Mouse (Mus musculus) neural tube, embryonic 14.5 days (tissue): ENCODE measurements around the gene Zfp775. TPM values are rescaled to one million over a fixed set of nuclear protein-coding genes. Genes with fewer than 3 reads are reported as not detected.

Experiments
- ATAC-seq: fragments of 200-750 bp; cut with Nextera tagmentation; 2 replicates; pipeline ENCODE4 v1.8.0; 2017; ENCODE audit warnings: low read depth, mild to moderate bottlenecking, moderate TSS enrichment, moderate library complexity
- H3K27ac ChIP-seq: fragments of 300-500 bp; sonication (generic); 2 replicates; pipeline ENCODE4 v1.5.1; 2014; ENCODE audit warnings: low read depth, mild to moderate bottlenecking, control low read depth, low read length, moderate library complexity, mixed read lengths
- H3K27me3 ChIP-seq: fragments of 300-500 bp; sonication (generic); 2 replicates; pipeline ENCODE4 v1.6.1; 2014; ENCODE audit warnings: low read length; ENCODE audit not compliant: control insufficient read depth, insufficient read depth
- H3K36me3 ChIP-seq: fragments of 300-500 bp; sonication (generic); 2 replicates; pipeline ENCODE4 v1.6.1; 2014; ENCODE audit warnings: low read length, mixed read lengths; ENCODE audit not compliant: control insufficient read depth, insufficient read depth
- H3K4me1 ChIP-seq: fragments of 300-500 bp; sonication (generic); 2 replicates; pipeline ENCODE4 v1.6.1; 2014; ENCODE audit warnings: low read length; ENCODE audit not compliant: control insufficient read depth, insufficient read depth
- H3K4me2 ChIP-seq: fragments of 300-500 bp; sonication (generic); 2 replicates; pipeline ENCODE4 v1.6.1; 2014; ENCODE audit warnings: mild to moderate bottlenecking, low read depth, low read length, control low read depth
- H3K4me3 ChIP-seq: fragments of 300-500 bp; sonication (generic); 2 replicates; pipeline ENCODE4 v1.5.1; 2014; ENCODE audit warnings: low read depth, low read length, control low read depth, mixed read lengths
- H3K9ac ChIP-seq: fragments of 300-500 bp; sonication (generic); replicated peaks from 2 replicates; pipeline ENCODE4 v1.6.1; 2014; ENCODE audit warnings: low read depth, mild to moderate bottlenecking, control low read depth, low read length, mixed read lengths
- H3K9me3 ChIP-seq: fragments of 300-500 bp; sonication (generic); 2 replicates; pipeline ENCODE4 v1.6.1; 2016; ENCODE audit warnings: low read length; ENCODE audit not compliant: control insufficient read depth
- WGBS: fragments of 180-500 bp; shearing (Covaris S2); extraction: QIAGEN DNeasy Blood & Tissue Kit; methylation state at CpG from one replicate; pipeline ENCODE4 v1.1.7; 2014; 5-methylcytosine and 5-hydroxymethylcytosine counted together
- polyA plus RNA-seq: library from polyadenylated mRNA; unstranded; fragments of >200 nt; fragmentation: Nextera tagmentation; extraction: Ambion mirVana; gene quantifications from 2 replicates; pipeline ENCODE4 v1.2.1, GENCODE M21; 2014

The Zfp775 gene
- polyA plus RNA-seq, 1 experiment from 2014 or later = 12.3 TPM

DNA sequence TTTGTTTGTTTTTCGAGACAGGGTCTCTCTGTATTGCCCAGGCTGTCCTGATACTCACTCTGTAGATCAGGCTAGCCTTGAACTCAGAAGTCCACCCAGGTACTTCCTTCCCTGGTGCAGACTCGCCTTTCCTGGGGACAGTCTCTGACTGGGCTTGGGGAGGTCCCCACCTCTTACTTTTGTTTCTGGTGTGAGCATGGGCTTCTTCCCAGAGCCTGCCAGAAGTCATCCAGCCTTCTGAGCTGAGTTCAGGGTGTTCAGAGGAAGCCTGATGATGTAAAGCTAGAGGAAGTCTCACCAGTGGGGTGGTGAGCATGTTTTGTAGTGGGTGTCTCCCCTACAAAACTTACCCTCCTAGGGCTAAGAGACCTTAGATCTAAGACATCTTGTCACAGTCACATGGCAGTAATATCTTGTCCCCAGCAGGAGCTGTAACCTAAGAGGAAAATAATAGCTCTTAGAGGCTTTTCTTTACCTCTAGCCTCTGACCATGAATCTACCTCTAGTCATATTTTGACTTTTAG is 67.6 kb downstream of the Zfp775 start:
- no peak overlapping the region for H3K27ac ChIP-seq
- 73% methylated on average over 2 of the region's 2 CpGs for WGBS
- no peak overlapping the region for H3K4me3 ChIP-seq
- H3K4me2 ChIP-seq = no peak overlapping the region
- H3K4me1 ChIP-seq = no peaks in the 10 kb centered on the region
- no peak for ATAC-seq
- no peaks in the 10 kb centered on the region for H3K36me3 ChIP-seq
- no peaks in the 10 kb centered on the region for H3K27me3 ChIP-seq
- H3K9me3 ChIP-seq = no peaks in the 10 kb centered on the region
- H3K9ac ChIP-seq = no peak overlapping the region

Other genes with a start within 250 kb of the Zfp775 start
- gene Krba1, start 206.5 kb upstream of the Zfp775 start, polyA plus RNA-seq = 26.7 and 28.1 TPM in 2 replicates
- gene Zfp467, start 156.2 kb upstream of the Zfp775 start, polyA plus RNA-seq = 29.7 and 37.8 TPM in 2 replicates
- 0.16 and 0.35 TPM in 2 replicates for gene Sspo, start 153.8 kb upstream of the Zfp775 start, polyA plus RNA-seq
- 248 and 275 TPM in 2 replicates for gene Atp6v0e2, start 64.4 kb upstream of the Zfp775 start, polyA plus RNA-seq
- 15.1 and 22.8 TPM in 2 replicates for gene Lrrc61, start 47.3 kb upstream of the Zfp775 start, polyA plus RNA-seq
- gene Rarres2, start 29.3 kb upstream of the Zfp775 start, polyA plus RNA-seq = 0.68 and 11.8 TPM in 2 replicates
- gene Gm45021, start 12.5 kb upstream of the Zfp775 start, polyA plus RNA-seq = 0.90 TPM in 1 of 2 replicates, not detected in the other
- 38.9 and 40.8 TPM in 2 replicates for gene Repin1, start 8.2 kb upstream of the Zfp775 start, polyA plus RNA-seq
- not detected in 2 replicates for gene Gm44965, start 8.1 kb upstream of the Zfp775 start, polyA plus RNA-seq
- gene AI854703, start 24.7 kb downstream of the Zfp775 start, polyA plus RNA-seq = 20.5 and 26.9 TPM in 2 replicates
- gene Gimap8, start 45.2 kb downstream of the Zfp775 start, polyA plus RNA-seq = 0.20 and 0.35 TPM in 2 replicates
- gene Gimap9, start 74.1 kb downstream of the Zfp775 start, polyA plus RNA-seq = 0.70 and 1.5 TPM in 2 replicates
- 0.33 and 1.4 TPM in 2 replicates for gene Gimap4, start 82.5 kb downstream of the Zfp775 start, polyA plus RNA-seq
- gene Gimap6, start 106.2 kb downstream of the Zfp775 start, polyA plus RNA-seq = 5.8 and 8.9 TPM in 2 replicates
- gene Gm28053, start 116.5 kb downstream of the Zfp775 start, polyA plus RNA-seq = not detected in 2 replicates
- not detected in 2 replicates for gene Gimap7, start 116.6 kb downstream of the Zfp775 start, polyA plus RNA-seq
- 2.8 and 4.9 TPM in 2 replicates for gene Gimap1, start 137.0 kb downstream of the Zfp775 start, polyA plus RNA-seq
- 0.84 and 1.5 TPM in 2 replicates for gene Gimap5, start 144.1 kb downstream of the Zfp775 start, polyA plus RNA-seq
- not detected in 2 replicates for gene Gimap3, start 168.8 kb downstream of the Zfp775 start, polyA plus RNA-seq
- 16.7 and 26.9 TPM in 2 replicates for gene Tmem176a, start 238.9 kb downstream of the Zfp775 start, polyA plus RNA-seq
- 88.1 and 135 TPM in 2 replicates for gene Tmem176b, start 239.4 kb downstream of the Zfp775 start, polyA plus RNA-seq